Comparison of ENCODE assay signal across 9 mouse cellular contexts in the genomic region with DNA sequence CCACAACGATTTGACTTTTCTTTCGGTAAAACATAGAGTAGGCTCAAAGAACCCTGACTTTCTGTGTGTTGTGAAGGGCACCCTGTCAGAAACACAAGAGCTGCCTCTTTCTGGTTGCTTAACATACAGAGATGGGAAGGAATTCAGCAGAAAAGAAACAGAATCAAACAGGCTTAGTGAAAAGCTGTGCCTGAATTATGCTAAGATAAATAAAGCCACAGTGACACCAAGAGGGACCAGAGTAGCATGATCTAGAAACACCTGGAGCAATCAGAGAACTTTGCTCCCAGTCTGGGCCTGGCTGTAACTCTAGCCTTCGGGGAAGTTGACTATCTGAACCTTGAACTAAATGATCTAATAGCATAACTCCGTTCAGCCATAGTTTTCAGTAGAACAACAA.
A peak's percentile ranks its signal among the peaks of the same experiment; 100 is the strongest.
DNase-seq lines count a peak whose midpoint lies in the region; ATAC-seq and TF ChIP-seq lines count a peak whose summit lies in the region.
"Had no signal": no experiment of that assay in that cellular context is flagged by ENCODE, and none has a peak within 500 bp of the region (broad histone marks: within the 10 kb centered on the region; RNA-seq: fewer than 3 reads in every experiment).

No protein-coding gene starts in this region.

- ATAC-seq in limb, embryonic 13.5 days (ENCODE audit: low FRiP score, low read depth) = no peak
- ATAC-seq: inflammation-experienced regulatory T-cells, adult 6 months had no signal

- H3K27me3 ChIP-seq in kidney, adult 2 months (replicated peaks; ENCODE audit: control insufficient read depth, insufficient read depth, low read length) = peaks cover 8% of the 10 kb centered on the region
- peaks cover 50% of the 10 kb centered on the region for H3K27me3 ChIP-seq in limb, embryonic 13.5 days

- no peaks in the 10 kb centered on the region; the same call in 1 of the 2 replicates for H3K4me1 ChIP-seq in kidney, adult 2 months (ENCODE audit: control insufficient read depth, insufficient read depth, low read length)
- H3K4me1 ChIP-seq in limb, embryonic 13.5 days = peaks cover 27% of the 10 kb centered on the region

- no peak overlapping the region for H3K27ac ChIP-seq in kidney, adult 2 months (ENCODE audit: insufficient read depth, low read depth, low read length)
- no peak overlapping the region for H3K27ac ChIP-seq in limb, embryonic 13.5 days
- H3K27ac ChIP-seq: heart, embryonic 13.5 days had no signal

- H3K36me3 ChIP-seq in kidney, adult 2 months (ENCODE audit: control insufficient read depth, insufficient read depth, low read length) = no peaks in the 10 kb centered on the region
- no peaks in the 10 kb centered on the region for H3K36me3 ChIP-seq in limb, embryonic 13.5 days
- H3K36me3 ChIP-seq: heart, embryonic 13.5 days had no signal

- peak overlapping the region; percentile 98 for H3K4me2 ChIP-seq in limb, embryonic 13.5 days (replicated peaks)
- H3K4me2 ChIP-seq: heart, embryonic 13.5 days had no signal

- peak; percentile 70 for DNase-seq in kidney, adult 2 months
- no peak for DNase-seq in kidney, adult 18-20 months
- peak; percentile 61 for DNase-seq in A20 (ENCODE audit: low read depth, low spot score)
- DNase-seq in adipocyte (ENCODE audit: low spot score) = peak; percentile 50
- DNase-seq in thymus, postnatal 0 days (ENCODE audit: low spot score) = no peak
- no peak for DNase-seq in cerebellum, adult 9-10 months

- no peak overlapping the region for H3K4me3 ChIP-seq in kidney, adult 2 months (ENCODE audit: insufficient read depth, low read depth, low read length)
- H3K4me3 ChIP-seq in limb, embryonic 13.5 days = peak overlapping the region; percentile 4
- H3K4me3 ChIP-seq: heart, embryonic 13.5 days had no signal

- peak; percentile 39; the same call in 1 of the 2 replicates for TF ChIP-seq CTCF in kidney, adult 2 months (conservative IDR thresholded peaks at IDR 0.05; ENCODE audit: insufficient read depth, insufficient read length, low read depth, low read length)

- no peak for TF ChIP-seq POLR2A in kidney, adult 2 months (IDR thresholded peaks at IDR 0.05; ENCODE audit: low read depth, low read length)

- H3K9me3 ChIP-seq in limb, embryonic 13.5 days = no peaks in the 10 kb centered on the region
- H3K9me3 ChIP-seq: heart, embryonic 13.5 days had no signal

- H3K9ac ChIP-seq in limb, embryonic 13.5 days = no peak overlapping the region
- H3K9ac ChIP-seq: heart, embryonic 13.5 days had no signal

- 58% methylated on average over 4 of the region's 4 CpGs for whole genome bisulfite sequencing in kidney, adult 2 months
- WGBS in limb, embryonic 13.5 days = 50% methylated on average over 4 of the region's 4 CpGs

Comparison
In these comparisons a context has a peak if more than half of its experiments do, and no peak if none do; other contexts are left out.
1. DNase-seq: peak in kidney, adult 2 months (single experiment), A20 (single experiment) and adipocyte (single experiment); none in kidney, adult 18-20 months (single experiment), thymus, postnatal 0 days (single experiment) and cerebellum, adult 9-10 months (single experiment).